Mouse (Mus musculus): ENCODE measurements around the gene Mfap4. TPM values are rescaled to one million over a fixed set of nuclear protein-coding genes. Genes with fewer than 3 reads are reported as not detected.
A peak's percentile ranks its signal among the peaks of the same experiment; 100 is the strongest.

The Mfap4 gene
- polyA plus RNA-seq, 1 experiment from 2014 or later = 69.8 TPM

- Histone ChIP-seq H3K4me2 (no peak overlapping the region), H3K36me3 (ENCODE audit: control insufficient read depth, insufficient read depth, low read length) (peaks cover 10% of the 10 kb centered on the region), H3K4me3 (ENCODE audit: low read depth, low read length) (no peak overlapping the region), H3K27me3 (ENCODE audit: control insufficient read depth, insufficient read depth, low read length) (no peaks in the 10 kb centered on the region), H3K27ac (ENCODE audit: low read depth, low read length) (no peak overlapping the region), H3K9me3 (ENCODE audit: control insufficient read depth, low read length) (no peaks in the 10 kb centered on the region), H3K4me1 (ENCODE audit: control insufficient read depth, insufficient read depth, low read length) (peaks cover 10% of the 10 kb centered on the region), H3K9ac (ENCODE audit: low read length) (no peak overlapping the region)
- DNase-seq (ENCODE audit: low spot score, missing footprints) = no peak
- 91% methylated on average over 2 of the region's 2 CpGs for WGBS
- no peak for ATAC-seq (ENCODE audit: low FRiP score)
Measured at GRCm38 (mm10) chr11:61495528-61495927, 10.3 kb downstream of the Mfap4 start.

GRCm38 (mm10) chr11:61497490-61497889 is 12.3 kb downstream of the Mfap4 start:
- Histone ChIP-seq H3K27me3 (ENCODE audit: control insufficient read depth, insufficient read depth, low read length) (no peaks in the 10 kb centered on the region), H3K4me3 (ENCODE audit: low read depth, low read length) (no peak overlapping the region), H3K36me3 (ENCODE audit: control insufficient read depth, insufficient read depth, low read length) (no peaks in the 10 kb centered on the region; the same call in 1 of the 2 replicates), H3K9me3 (ENCODE audit: control insufficient read depth, low read length) (no peaks in the 10 kb centered on the region), H3K27ac (ENCODE audit: low read depth, low read length) (no peak overlapping the region), H3K4me1 (ENCODE audit: control insufficient read depth, insufficient read depth, low read length) (peaks cover 10% of the 10 kb centered on the region), H3K9ac (ENCODE audit: low read length) (no peak overlapping the region), H3K4me2 (no peak overlapping the region)
- no peak for DNase-seq (ENCODE audit: low spot score, missing footprints)
- WGBS = 81% methylated on average over 1 of the region's 1 CpGs
- ATAC-seq (ENCODE audit: low FRiP score) = no peak

GRCm38 (mm10) chr11:61498736-61499504 is 13.7 kb downstream of the Mfap4 start:
- no peak for ATAC-seq (ENCODE audit: low FRiP score)
- WGBS = 85% methylated on average over 6 of the region's 6 CpGs
- no peak overlapping the region for H3K4me3 ChIP-seq (ENCODE audit: low read depth, low read length)

GRCm38 (mm10) chr11:61503933-61504332 is 18.7 kb downstream of the Mfap4 start:
- H3K9ac ChIP-seq (ENCODE audit: low read length) = peak overlapping the region; percentile 78; the same call in 1 of the 2 replicates
- H3K27me3 ChIP-seq (ENCODE audit: control insufficient read depth, insufficient read depth, low read length) = no peaks in the 10 kb centered on the region
- DNase-seq (ENCODE audit: low spot score, missing footprints) (no peak), ATAC-seq (ENCODE audit: low FRiP score) (no peak)
- no peak overlapping the region for H3K4me2 ChIP-seq
- no peaks in the 10 kb centered on the region for H3K36me3 ChIP-seq (ENCODE audit: control insufficient read depth, insufficient read depth, low read length)
- H3K4me1 ChIP-seq (ENCODE audit: control insufficient read depth, insufficient read depth, low read length) = peaks cover 7% of the 10 kb centered on the region
- H3K4me3 ChIP-seq (ENCODE audit: low read depth, low read length) = no peak overlapping the region
- 83% methylated on average over 8 of the region's 8 CpGs for WGBS
- H3K9me3 ChIP-seq (ENCODE audit: control insufficient read depth, low read length) = no peaks in the 10 kb centered on the region
- H3K27ac ChIP-seq (ENCODE audit: low read depth, low read length) = no peak overlapping the region

More at GRCm38 (mm10) chr11:61498736-61499504, 13.7 kb downstream of the Mfap4 start:
- Histone ChIP-seq H3K4me2 (no peak overlapping the region), H3K9me3 (ENCODE audit: control insufficient read depth, low read length) (no peaks in the 10 kb centered on the region), H3K27ac (ENCODE audit: low read depth, low read length) (no peak overlapping the region), H3K4me1 (ENCODE audit: control insufficient read depth, insufficient read depth, low read length) (no peaks in the 10 kb centered on the region), H3K27me3 (ENCODE audit: control insufficient read depth, insufficient read depth, low read length) (no peaks in the 10 kb centered on the region), H3K9ac (ENCODE audit: low read length) (no peak overlapping the region), H3K36me3 (ENCODE audit: control insufficient read depth, insufficient read depth, low read length) (no peaks in the 10 kb centered on the region)
- no peak for DNase-seq (ENCODE audit: low spot score, missing footprints)

GRCm38 (mm10) chr11:61504713-61505257 is 19.6 kb downstream of the Mfap4 start, which contains the start of gene B9d1:
Gene B9d1, plus strand, starts transcription at chr11:61505144.
- Histone ChIP-seq H3K27ac (ENCODE audit: low read depth, low read length) (no peak within 1 kb of the TSS), H3K4me2 (peak within 1 kb of the TSS; percentile 71), H3K27me3 (ENCODE audit: control insufficient read depth, insufficient read depth, low read length) (no peaks in the 10 kb centered on the region), H3K4me1 (ENCODE audit: control insufficient read depth, insufficient read depth, low read length) (peaks cover 7% of the 10 kb centered on the region), H3K9ac (ENCODE audit: low read length) (peak within 1 kb of the TSS; percentile 78), H3K36me3 (ENCODE audit: control insufficient read depth, insufficient read depth, low read length) (no peaks in the 10 kb centered on the region), H3K9me3 (ENCODE audit: control insufficient read depth, low read length) (no peaks in the 10 kb centered on the region), H3K4me3 (ENCODE audit: low read depth, low read length) (peak within 1 kb of the TSS; percentile 47)
- ATAC-seq (ENCODE audit: low FRiP score) (peak; percentile 95), DNase-seq (ENCODE audit: low spot score, missing footprints) (peak; percentile 99)
- under 1% methylated on average over 39 of the region's 39 CpGs for WGBS

- DNase-seq (ENCODE audit: low spot score, missing footprints) = peak; percentile 91
- Histone ChIP-seq H3K4me1 (ENCODE audit: control insufficient read depth, insufficient read depth, low read length) (0 out of 2 replicates have a peak, but pooled peaks cover 3% of the 10 kb centered on the region), H3K27ac (ENCODE audit: low read depth, low read length) (no peak overlapping the region), H3K9ac (ENCODE audit: low read length) (no peak overlapping the region), H3K27me3 (ENCODE audit: control insufficient read depth, insufficient read depth, low read length) (no peaks in the 10 kb centered on the region), H3K9me3 (ENCODE audit: control insufficient read depth, low read length) (no peaks in the 10 kb centered on the region), H3K36me3 (ENCODE audit: control insufficient read depth, insufficient read depth, low read length) (peaks cover 6% of the 10 kb centered on the region; the same call in 1 of the 2 replicates), H3K4me3 (ENCODE audit: low read depth, low read length) (no peak overlapping the region), H3K4me2 (no peak overlapping the region)
- ATAC-seq (ENCODE audit: low FRiP score) = no peak
- 26% methylated on average over 3 of the region's 3 CpGs for WGBS
Measured at GRCm38 (mm10) chr11:61514953-61515352, 29.7 kb downstream of the Mfap4 start.

GRCm38 (mm10) chr11:61517971-61518370 is 32.7 kb downstream of the Mfap4 start:
- Histone ChIP-seq H3K9me3 (ENCODE audit: control insufficient read depth, low read length) (no peaks in the 10 kb centered on the region), H3K36me3 (ENCODE audit: control insufficient read depth, insufficient read depth, low read length) (peaks cover 13% of the 10 kb centered on the region), H3K4me2 (no peak overlapping the region), H3K9ac (ENCODE audit: low read length) (no peak overlapping the region), H3K27ac (ENCODE audit: low read depth, low read length) (no peak overlapping the region), H3K4me3 (ENCODE audit: low read depth, low read length) (no peak overlapping the region), H3K4me1 (ENCODE audit: control insufficient read depth, insufficient read depth, low read length) (no peaks in the 10 kb centered on the region), H3K27me3 (ENCODE audit: control insufficient read depth, insufficient read depth, low read length) (no peaks in the 10 kb centered on the region)
- peak; percentile 45 for DNase-seq (ENCODE audit: low spot score, missing footprints)
- ATAC-seq (ENCODE audit: low FRiP score) = no peak
- 100% methylated on average over 1 of the region's 1 CpGs for WGBS

- WGBS = 90% methylated on average over 3 of the region's 3 CpGs
- Histone ChIP-seq H3K36me3 (ENCODE audit: control insufficient read depth, insufficient read depth, low read length) (peaks cover 13% of the 10 kb centered on the region), H3K27me3 (ENCODE audit: control insufficient read depth, insufficient read depth, low read length) (no peaks in the 10 kb centered on the region)
Measured at GRCm38 (mm10) chr11:61518871-61519270, 33.6 kb downstream of the Mfap4 start.

GRCm38 (mm10) chr11:61519484-61520107 is 34.4 kb downstream of the Mfap4 start:
- H3K4me3 ChIP-seq (ENCODE audit: low read depth, low read length) = no peak overlapping the region
- no peak overlapping the region for H3K9ac ChIP-seq (ENCODE audit: low read length)
- H3K4me2 ChIP-seq = no peak overlapping the region
- DNase-seq (ENCODE audit: low spot score, missing footprints) (peak; percentile 44), ATAC-seq (ENCODE audit: low FRiP score) (no peak)
- H3K27me3 ChIP-seq (ENCODE audit: control insufficient read depth, insufficient read depth, low read length) = no peaks in the 10 kb centered on the region
- H3K27ac ChIP-seq (ENCODE audit: low read depth, low read length) = no peak overlapping the region
- peaks cover 13% of the 10 kb centered on the region for H3K36me3 ChIP-seq (ENCODE audit: control insufficient read depth, insufficient read depth, low read length)
- H3K9me3 ChIP-seq (ENCODE audit: control insufficient read depth, low read length) = no peaks in the 10 kb centered on the region
- H3K4me1 ChIP-seq (ENCODE audit: control insufficient read depth, insufficient read depth, low read length) = no peaks in the 10 kb centered on the region
- WGBS = 97% methylated on average over 3 of the region's 3 CpGs

More at GRCm38 (mm10) chr11:61518871-61519270, 33.6 kb downstream of the Mfap4 start:
- H3K9me3 ChIP-seq (ENCODE audit: control insufficient read depth, low read length) = no peaks in the 10 kb centered on the region
- H3K4me2 ChIP-seq = no peak overlapping the region
- H3K4me1 ChIP-seq (ENCODE audit: control insufficient read depth, insufficient read depth, low read length) = no peaks in the 10 kb centered on the region
- peak; percentile 0 for DNase-seq (ENCODE audit: low spot score, missing footprints)
- no peak overlapping the region for H3K4me3 ChIP-seq (ENCODE audit: low read depth, low read length)
- no peak overlapping the region for H3K9ac ChIP-seq (ENCODE audit: low read length)
- ATAC-seq (ENCODE audit: low FRiP score) = no peak
- no peak overlapping the region for H3K27ac ChIP-seq (ENCODE audit: low read depth, low read length)

All from midbrain, embryonic 11.5 days (tissue).